Mouse (Mus musculus) stomach, postnatal 0 days (tissue): ENCODE results near the gene Slc35d2.

ENCODE experiments used
- CTCF ChIP-seq: IDR thresholded peaks from 2 replicates; pipeline ENCODE4 v1.5.1; 2016; ENCODE audit warnings: antibody characterized with exemption, low read depth, mild to moderate bottlenecking, moderate library complexity
- EP300 ChIP-seq: optimal IDR thresholded peaks from 2 replicates; pipeline ENCODE3; 2016; ENCODE audit warnings: antibody characterized with exemption

DNA sequence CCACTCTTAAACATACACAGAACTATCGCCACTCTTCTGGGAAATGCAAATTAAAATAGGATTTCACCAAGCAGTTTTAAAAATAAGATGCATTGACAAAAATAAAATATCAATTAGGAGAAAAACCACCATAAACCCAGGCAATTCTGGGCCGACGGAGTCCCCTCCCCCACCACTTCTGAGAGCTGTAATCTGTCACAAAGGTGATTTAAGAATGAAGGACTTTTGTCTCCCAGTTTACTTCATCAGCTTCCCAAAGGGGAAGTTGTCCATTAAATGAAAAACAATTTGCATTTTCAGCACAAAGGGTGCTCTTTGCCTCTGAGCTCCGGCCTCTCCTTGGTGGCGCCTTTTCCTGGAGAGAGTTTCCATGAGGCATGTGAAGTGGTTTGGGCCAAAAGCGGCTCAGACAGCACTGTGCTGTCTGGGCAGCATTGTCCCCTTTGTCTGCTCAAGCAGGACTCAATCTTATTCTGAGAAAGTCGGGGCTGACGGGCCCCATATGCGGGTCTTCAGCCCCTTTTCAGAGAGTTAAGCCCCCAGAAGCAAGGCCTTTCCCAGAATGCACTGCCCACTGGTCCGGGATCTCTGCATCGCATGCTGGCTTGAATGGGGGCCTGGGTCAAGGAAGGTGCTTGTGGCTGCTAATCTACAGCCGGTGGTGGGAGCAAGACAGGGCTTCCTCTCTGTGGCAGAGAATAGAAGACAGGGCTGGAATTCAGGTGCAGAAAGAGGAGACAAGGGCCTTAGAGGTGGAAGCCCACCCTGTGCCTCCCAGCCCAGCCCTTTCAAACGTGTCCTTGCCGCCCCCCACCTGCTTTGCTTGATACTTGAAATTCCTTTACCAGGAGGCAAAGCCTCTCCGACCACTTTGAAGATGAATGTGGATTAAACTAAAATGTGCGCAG lies 47.9 kb downstream of the Slc35d2 start:
- TF ChIP-seq CTCF (no peak), EP300 (no peak)
